Mouse (Mus musculus) liver, postnatal 0 days (tissue): ENCODE measurements around the gene Tmem94.

Experiments used
- CTCF ChIP-seq: sonication (generic); IDR thresholded peaks from 2 replicates; pipeline ENCODE4 v1.5.1; 2016; ENCODE audit warnings: antibody characterized with exemption, low read depth
- EP300 ChIP-seq: IDR thresholded peaks from 2 replicates; pipeline ENCODE4 v1.6.1; 2016; ENCODE audit warnings: antibody characterized with exemption, low read depth, mild to moderate bottlenecking

DNA sequence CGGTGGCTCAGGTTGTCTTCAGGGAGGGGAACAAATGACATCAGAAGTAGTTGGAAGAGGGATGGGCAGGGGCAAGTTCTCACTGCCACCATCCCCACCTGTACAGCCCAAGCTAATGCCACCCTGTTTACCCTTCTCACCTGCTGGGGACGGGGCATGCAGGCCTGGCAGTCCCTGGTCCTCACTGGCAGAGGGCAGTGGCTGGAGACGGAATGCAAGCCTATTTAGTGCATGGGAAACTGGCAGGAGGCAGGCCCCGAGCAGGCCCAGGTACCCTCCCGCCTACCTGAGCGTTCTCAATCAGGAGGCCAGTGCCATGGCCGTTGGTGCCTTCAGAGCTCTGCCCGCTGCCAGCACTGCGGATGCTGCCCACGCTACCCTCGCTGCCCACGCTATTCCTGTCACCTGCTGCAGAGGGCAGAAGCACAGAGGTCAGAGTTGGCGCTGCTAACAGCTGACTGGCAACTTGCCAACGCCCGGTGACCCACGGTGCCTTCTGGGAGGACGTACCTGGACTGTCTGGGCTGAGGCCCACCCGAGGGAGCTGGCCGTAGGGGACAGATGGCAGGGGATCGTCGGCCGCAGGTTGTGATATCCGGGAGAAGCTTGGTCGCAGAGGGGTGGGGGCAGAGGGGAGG, 38.0 kb downstream of the Tmem94 start:
- TF ChIP-seq CTCF (no peak), EP300 (no peak)
